Mouse (Mus musculus) kidney, embryonic 16.5 days (tissue): Measurements from ENCODE around the gene Sik1. TPM values are rescaled to one million over a fixed set of nuclear protein-coding genes. Genes with fewer than 3 reads are reported as not detected.
A peak's percentile ranks its signal among the peaks of the same experiment; 100 is the strongest.

Experiments
- ATAC-seq: fragments of 200-750 bp; cut with Nextera tagmentation; 2 replicates; pipeline ENCODE4 v1.8.0; 2017; ENCODE audit warnings: moderate TSS enrichment; ENCODE audit not compliant: low FRiP score, low TSS enrichment
- H3K27ac ChIP-seq: fragments of 300-500 bp; sonication (generic); 2 replicates; pipeline ENCODE4 v1.5.1; 2014; ENCODE audit warnings: low read length
- H3K27me3 ChIP-seq: fragments of 300-500 bp; sonication (generic); 2 replicates; pipeline ENCODE4 v1.6.1; 2014; ENCODE audit warnings: low read length, control low read depth, mixed read lengths; ENCODE audit not compliant: insufficient read depth
- H3K36me3 ChIP-seq: fragments of 300-500 bp; sonication (generic); 2 replicates; pipeline ENCODE4 v1.6.1; 2014; ENCODE audit warnings: low read length, control low read depth, mixed read lengths; ENCODE audit not compliant: insufficient read depth
- H3K4me1 ChIP-seq: fragments of 300-500 bp; sonication (generic); 2 replicates; pipeline ENCODE4 v1.6.1; 2014; ENCODE audit warnings: low read length, control low read depth, mixed read lengths; ENCODE audit not compliant: insufficient read depth
- H3K4me2 ChIP-seq: fragments of 300-500 bp; sonication (generic); replicated peaks from 2 replicates; pipeline ENCODE4 v1.6.1; 2014; ENCODE audit warnings: low read depth, low read length
- H3K4me3 ChIP-seq: fragments of 300-500 bp; sonication (generic); 2 replicates; pipeline ENCODE4 v1.5.1; 2014; ENCODE audit warnings: mild to moderate bottlenecking, low read length
- H3K9ac ChIP-seq: fragments of 300-500 bp; sonication (generic); replicated peaks from 2 replicates; pipeline ENCODE4 v1.6.1; 2014; ENCODE audit warnings: low read length
- H3K9me3 ChIP-seq: fragments of 300-500 bp; sonication (generic); 2 replicates; pipeline ENCODE4 v1.6.1; 2016; ENCODE audit warnings: low read length, control low read depth
- WGBS: fragments of 180-500 bp; shearing (Covaris S2); extraction: QIAGEN DNeasy Blood & Tissue Kit; methylation state at CpG from one replicate; pipeline ENCODE4 v1.1.7; 2014; 5-methylcytosine and 5-hydroxymethylcytosine counted together
- polyA plus RNA-seq: library from polyadenylated mRNA; unstranded; fragments of >200 nt; fragmentation: Nextera tagmentation; extraction: Ambion mirVana; gene quantifications from 2 replicates; pipeline ENCODE4 v1.2.1, GENCODE M21; 2015

The Sik1 gene
- polyA plus RNA-seq, 1 experiment from 2014 or later: 17.8 TPM

GRCm38 (mm10) chr17:31870446-31870845 lies 14.8 kb upstream of the Sik1 start:
- Histone ChIP-seq H3K27me3 (no peaks in the 10 kb centered on the region), H3K9me3 (no peaks in the 10 kb centered on the region), H3K4me2 (peak overlapping the region; percentile 24; the same call in 1 of the 2 replicates), H3K27ac (no peak overlapping the region; the same call in 1 of the 2 replicates), H3K4me3 (no peak overlapping the region), H3K9ac (0 out of 2 replicates have a peak overlapping the region, but pooled peaks have one; percentile 8), H3K36me3 (no peaks in the 10 kb centered on the region), H3K4me1 (peaks cover 19% of the 10 kb centered on the region)
- no peak for ATAC-seq
- WGBS: 72% methylated on average over 9 of the region's 9 CpGs

- no peaks in the 10 kb centered on the region for H3K36me3 ChIP-seq
- no peak overlapping the region for H3K4me2 ChIP-seq
- H3K27ac ChIP-seq: no peak overlapping the region
- no peak for ATAC-seq
- 88% methylated on average over 4 of the region's 4 CpGs for WGBS
- H3K4me3 ChIP-seq: no peak overlapping the region
- H3K9ac ChIP-seq: no peak overlapping the region
- peaks cover 21% of the 10 kb centered on the region for H3K4me1 ChIP-seq
- no peaks in the 10 kb centered on the region for H3K9me3 ChIP-seq
- H3K27me3 ChIP-seq: no peaks in the 10 kb centered on the region
Observed at GRCm38 (mm10) chr17:31868076-31868475, 12.5 kb upstream of the Sik1 start.

GRCm38 (mm10) chr17:31867061-31867460 lies 11.5 kb upstream of the Sik1 start:
- WGBS: 91% methylated on average over 7 of the region's 7 CpGs
- Histone ChIP-seq H3K27ac (no peak overlapping the region), H3K36me3 (no peaks in the 10 kb centered on the region), H3K27me3 (no peaks in the 10 kb centered on the region), H3K4me3 (no peak overlapping the region), H3K4me2 (no peak overlapping the region), H3K9ac (no peak overlapping the region), H3K9me3 (no peaks in the 10 kb centered on the region), H3K4me1 (peaks cover 16% of the 10 kb centered on the region)
- ATAC-seq: no peak

GRCm38 (mm10) chr17:31865636-31866035 lies 10.0 kb upstream of the Sik1 start:
- H3K27ac ChIP-seq: no peak overlapping the region
- ATAC-seq: peak; percentile 16; the same call in 1 of the 2 replicates
- H3K27me3 ChIP-seq: no peaks in the 10 kb centered on the region
- peaks cover 9% of the 10 kb centered on the region for H3K4me1 ChIP-seq
- 66% methylated on average over 7 of the region's 7 CpGs for WGBS
- H3K36me3 ChIP-seq: no peaks in the 10 kb centered on the region
- no peak overlapping the region for H3K4me2 ChIP-seq
- H3K9ac ChIP-seq: no peak overlapping the region
- no peak overlapping the region for H3K4me3 ChIP-seq
- no peaks in the 10 kb centered on the region for H3K9me3 ChIP-seq

- 71% methylated on average over 11 of the region's 11 CpGs for WGBS
- no peak overlapping the region for H3K9ac ChIP-seq
- no peak for ATAC-seq
- H3K4me3 ChIP-seq: no peak overlapping the region
- H3K4me1 ChIP-seq: peaks cover 7% of the 10 kb centered on the region; the same call in 1 of the 2 replicates
- H3K4me2 ChIP-seq: no peak overlapping the region
- H3K9me3 ChIP-seq: no peaks in the 10 kb centered on the region
- H3K27me3 ChIP-seq: no peaks in the 10 kb centered on the region
- no peak overlapping the region for H3K27ac ChIP-seq
- H3K36me3 ChIP-seq: no peaks in the 10 kb centered on the region
Observed at GRCm38 (mm10) chr17:31864666-31865450, 9.3 kb upstream of the Sik1 start.

GRCm38 (mm10) chr17:31863151-31863815 lies 7.7 kb upstream of the Sik1 start:
- Histone ChIP-seq H3K27me3 (no peaks in the 10 kb centered on the region), H3K9ac (no peak overlapping the region), H3K4me3 (no peak overlapping the region), H3K4me2 (no peak overlapping the region), H3K9me3 (no peaks in the 10 kb centered on the region), H3K4me1 (peaks cover 7% of the 10 kb centered on the region; the same call in 1 of the 2 replicates), H3K27ac (no peak overlapping the region), H3K36me3 (no peaks in the 10 kb centered on the region)
- ATAC-seq: no peak
- WGBS: 81% methylated on average over 10 of the region's 10 CpGs

GRCm38 (mm10) chr17:31862136-31862535 lies 6.5 kb upstream of the Sik1 start:
- WGBS: 59% methylated on average over 6 of the region's 6 CpGs
- H3K27ac ChIP-seq: no peak overlapping the region
- H3K36me3 ChIP-seq: no peaks in the 10 kb centered on the region
- H3K4me2 ChIP-seq: no peak overlapping the region
- no peak for ATAC-seq
- no peaks in the 10 kb centered on the region for H3K9me3 ChIP-seq
- no peak overlapping the region for H3K4me3 ChIP-seq
- no peak overlapping the region for H3K9ac ChIP-seq
- H3K27me3 ChIP-seq: no peaks in the 10 kb centered on the region
- peaks cover 12% of the 10 kb centered on the region for H3K4me1 ChIP-seq

- no peaks in the 10 kb centered on the region for H3K9me3 ChIP-seq
- peaks cover 16% of the 10 kb centered on the region for H3K4me1 ChIP-seq
- no peak overlapping the region for H3K4me2 ChIP-seq
- no peak for ATAC-seq
- no peak overlapping the region for H3K9ac ChIP-seq
- WGBS: 78% methylated on average over 5 of the region's 5 CpGs
- H3K36me3 ChIP-seq: no peaks in the 10 kb centered on the region
- H3K27ac ChIP-seq: no peak overlapping the region
- H3K27me3 ChIP-seq: no peaks in the 10 kb centered on the region
- H3K4me3 ChIP-seq: no peak overlapping the region
Observed at GRCm38 (mm10) chr17:31861661-31862060, 6.1 kb upstream of the Sik1 start.

GRCm38 (mm10) chr17:31860856-31861255 lies 5.3 kb upstream of the Sik1 start:
- no peak overlapping the region for H3K27ac ChIP-seq
- WGBS: 88% methylated on average over 8 of the region's 8 CpGs
- H3K9ac ChIP-seq: no peak overlapping the region
- H3K9me3 ChIP-seq: no peaks in the 10 kb centered on the region
- H3K4me1 ChIP-seq: peaks cover 22% of the 10 kb centered on the region
- no peak overlapping the region for H3K4me2 ChIP-seq
- H3K36me3 ChIP-seq: no peaks in the 10 kb centered on the region
- no peak for ATAC-seq
- no peaks in the 10 kb centered on the region for H3K27me3 ChIP-seq
- H3K4me3 ChIP-seq: no peak overlapping the region

GRCm38 (mm10) chr17:31859367-31859766 lies 3.8 kb upstream of the Sik1 start:
- H3K27ac ChIP-seq: no peak overlapping the region
- no peak overlapping the region for H3K9ac ChIP-seq
- no peak overlapping the region for H3K4me3 ChIP-seq
- H3K9me3 ChIP-seq: no peaks in the 10 kb centered on the region
- H3K4me2 ChIP-seq: no peak overlapping the region
- no peak for ATAC-seq
- no peaks in the 10 kb centered on the region for H3K36me3 ChIP-seq
- H3K27me3 ChIP-seq: no peaks in the 10 kb centered on the region
- 59% methylated on average over 2 of the region's 2 CpGs for WGBS
- H3K4me1 ChIP-seq: peaks cover 16% of the 10 kb centered on the region
